Mouse (Mus musculus) intestine, embryonic 15.5 days (tissue): ENCODE results near the gene Mmp1b. TPM values are rescaled to one million over a fixed set of nuclear protein-coding genes. Genes with fewer than 3 reads are reported as not detected.
"Not testable (repeated sequence)": the region's sequence is repeated elsewhere in the genome, so short reads cannot be mapped to it uniquely, and the experiment has no call there.

Experiments used
- ATAC-seq: fragments of 200-750 bp; cut with Nextera tagmentation; 2 replicates; pipeline ENCODE4 v1.8.0; 2017; ENCODE audit warnings: moderate TSS enrichment, moderate library complexity
- H3K27ac ChIP-seq: fragments of 300-500 bp; sonication (generic); 2 replicates; pipeline ENCODE4 v1.5.1; 2015; ENCODE audit warnings: mild to moderate bottlenecking, inconsistent platforms
- H3K27me3 ChIP-seq: fragments of 300-500 bp; sonication (generic); replicated peaks from 2 replicates; pipeline ENCODE4 v1.6.1; 2015; ENCODE audit warnings: inconsistent platforms
- H3K36me3 ChIP-seq: fragments of 300-500 bp; sonication (generic); 2 replicates; pipeline ENCODE4 v1.6.1; 2015; ENCODE audit warnings: inconsistent platforms
- H3K4me1 ChIP-seq: fragments of 300-500 bp; sonication (generic); replicated peaks from 2 replicates; pipeline ENCODE4 v1.6.1; 2015; ENCODE audit warnings: inconsistent platforms
- H3K4me2 ChIP-seq: fragments of 300-500 bp; sonication (generic); replicated peaks from 2 replicates; pipeline ENCODE4 v1.6.1; 2015; ENCODE audit warnings: mild to moderate bottlenecking, inconsistent platforms
- H3K4me3 ChIP-seq: fragments of 300-500 bp; sonication (generic); replicated peaks from 2 replicates; pipeline ENCODE4 v1.5.1; 2015; ENCODE audit warnings: inconsistent platforms
- H3K9ac ChIP-seq: fragments of 300-500 bp; sonication (generic); 2 replicates; pipeline ENCODE4 v1.6.1; 2015; ENCODE audit warnings: inconsistent platforms
- H3K9me3 ChIP-seq: fragments of 300-500 bp; sonication (generic); 2 replicates; pipeline ENCODE4 v1.6.1; 2016; ENCODE audit warnings: inconsistent platforms
- WGBS: fragments of 180-500 bp; shearing (Covaris S2); methylation state at CpG from one replicate; pipeline ENCODE4 v1.1.7; 2015; 5-methylcytosine and 5-hydroxymethylcytosine counted together
- polyA plus RNA-seq: library from polyadenylated mRNA; unstranded; fragments of >200 nt; fragmentation: Nextera tagmentation; extraction: Ambion mirVana; gene quantifications from 2 replicates; pipeline ENCODE4 v1.2.1, GENCODE M21; 2015

Mmp1b gene
- polyA plus RNA-seq: not detected in 2 replicates

- Histone ChIP-seq H3K9me3 (no peaks in the 10 kb centered on the region), H3K4me1 (no peaks in the 10 kb centered on the region), H3K27ac (no peak within 1 kb of the TSS), H3K27me3 (no peaks in the 10 kb centered on the region), H3K9ac (no peak within 1 kb of the TSS), H3K4me3 (no peak within 1 kb of the TSS), H3K4me2 (no peak within 1 kb of the TSS), H3K36me3 (no peaks in the 10 kb centered on the region)
- ATAC-seq: no peak
These were observed at the start of gene Mmp1b for GRCm38 (mm10) chr9:7387947-7388346. Gene Mmp1b, minus strand, starts transcription at chr9:7388047.

GRCm38 (mm10) chr9:7396556-7396955, 8.7 kb upstream of the Mmp1b start:
- not testable (repeated sequence) for H3K9ac ChIP-seq, H3K4me2 ChIP-seq, H3K4me3 ChIP-seq, H3K4me1 ChIP-seq, H3K27ac ChIP-seq, H3K36me3 ChIP-seq, H3K27me3 ChIP-seq, ATAC-seq, H3K9me3 ChIP-seq
- 77% methylated on average over 8 of the region's 8 CpGs for WGBS

GRCm38 (mm10) chr9:7354535-7354934, 33.3 kb downstream of the Mmp1b start:
- Histone ChIP-seq H3K4me1 (no peaks in the 10 kb centered on the region), H3K4me2 (no peak overlapping the region), H3K36me3 (no peaks in the 10 kb centered on the region), H3K4me3 (no peak overlapping the region), H3K9ac (no peak overlapping the region), H3K27ac (no peak overlapping the region), H3K9me3 (no peaks in the 10 kb centered on the region), H3K27me3 (no peaks in the 10 kb centered on the region)
- ATAC-seq: no peak
- 76% methylated on average over 3 of the region's 3 CpGs for WGBS

GRCm38 (mm10) chr9:7345513-7345912, 42.3 kb downstream of the Mmp1b start:
- H3K4me2 ChIP-seq: no peak overlapping the region
- H3K9me3 ChIP-seq: no peaks in the 10 kb centered on the region
- no peak overlapping the region for H3K27ac ChIP-seq
- no peak for ATAC-seq
- no peaks in the 10 kb centered on the region for H3K36me3 ChIP-seq
- WGBS: 90% methylated on average over 2 of the region's 2 CpGs
- no peak overlapping the region for H3K4me3 ChIP-seq
- no peaks in the 10 kb centered on the region for H3K4me1 ChIP-seq
- H3K27me3 ChIP-seq: no peaks in the 10 kb centered on the region
- H3K9ac ChIP-seq: no peak overlapping the region

GRCm38 (mm10) chr9:7344107-7344506, 43.7 kb downstream of the Mmp1b start, which contains the start of gene Mmp12:
Gene Mmp12, plus strand, starts transcription at chr9:7344381.
- Histone ChIP-seq H3K36me3 (no peaks in the 10 kb centered on the region), H3K4me1 (no peaks in the 10 kb centered on the region), H3K27ac (no peak within 1 kb of the TSS), H3K9ac (no peak within 1 kb of the TSS), H3K4me2 (no peak within 1 kb of the TSS), H3K9me3 (no peaks in the 10 kb centered on the region), H3K27me3 (no peaks in the 10 kb centered on the region), H3K4me3 (no peak within 1 kb of the TSS)
- ATAC-seq: no peak

GRCm38 (mm10) chr9:7336740-7337483, 50.9 kb downstream of the Mmp1b start:
- Histone ChIP-seq H3K4me3 (no peak overlapping the region), H3K9ac (no peak overlapping the region), H3K36me3 (no peaks in the 10 kb centered on the region), H3K4me2 (no peak overlapping the region), H3K27me3 (no peaks in the 10 kb centered on the region), H3K9me3 (no peaks in the 10 kb centered on the region), H3K27ac (no peak overlapping the region), H3K4me1 (no peaks in the 10 kb centered on the region)
- no peak for ATAC-seq

- no peaks in the 10 kb centered on the region for H3K27me3 ChIP-seq
- WGBS: 74% methylated on average over 5 of the region's 6 CpGs
- H3K4me2 ChIP-seq: no peak overlapping the region
- no peak for ATAC-seq
- H3K36me3 ChIP-seq: no peaks in the 10 kb centered on the region
- H3K27ac ChIP-seq: no peak overlapping the region
- no peaks in the 10 kb centered on the region for H3K9me3 ChIP-seq
- no peaks in the 10 kb centered on the region for H3K4me1 ChIP-seq
- no peak overlapping the region for H3K9ac ChIP-seq
- no peak overlapping the region for H3K4me3 ChIP-seq
These were observed 51.8 kb downstream of the Mmp1b start for GRCm38 (mm10) chr9:7335766-7336680.

- no peak overlapping the region for H3K4me2 ChIP-seq
- H3K9me3 ChIP-seq: no peaks in the 10 kb centered on the region
- no peaks in the 10 kb centered on the region for H3K4me1 ChIP-seq
- no peak overlapping the region for H3K9ac ChIP-seq
- no peak overlapping the region for H3K4me3 ChIP-seq
- H3K36me3 ChIP-seq: no peaks in the 10 kb centered on the region
- no peak for ATAC-seq
- H3K27me3 ChIP-seq: no peaks in the 10 kb centered on the region
- H3K27ac ChIP-seq: no peak overlapping the region
These were observed 56.0 kb downstream of the Mmp1b start for GRCm38 (mm10) chr9:7331847-7332246.

Other genes starting within 250 kb of the Mmp1b start
- 11.0 and 11.6 TPM in 2 replicates for gene Dync2h1, start 203.6 kb downstream of the Mmp1b start, polyA plus RNA-seq
- 107 and 123 TPM in 2 replicates for gene Dcun1d5, start 203.5 kb downstream of the Mmp1b start, polyA plus RNA-seq
- 0.83 and 0.86 TPM in 2 replicates for gene Mmp13, start 115.5 kb downstream of the Mmp1b start, polyA plus RNA-seq
- not detected in 2 replicates for gene Mmp12, start 43.7 kb downstream of the Mmp1b start, polyA plus RNA-seq
- not detected in 2 replicates for gene Mmp3, start 57.8 kb upstream of the Mmp1b start, polyA plus RNA-seq
- 0.21 TPM in 1 of 2 replicates, not detected in the other for gene Mmp10, start 114.3 kb upstream of the Mmp1b start, polyA plus RNA-seq
- gene Mmp8, start 170.4 kb upstream of the Mmp1b start, polyA plus RNA-seq: 0.67 and 0.94 TPM in 2 replicates
- not detected in 2 replicates for gene Mmp27, start 183.3 kb upstream of the Mmp1b start, polyA plus RNA-seq
- 0.14 and 0.21 TPM in 2 replicates for gene Mmp20, start 240.2 kb upstream of the Mmp1b start, polyA plus RNA-seq